Mouse (Mus musculus) thymus, adult 2 months (tissue): ENCODE results near the gene Rreb1.

Experiments
- CTCF ChIP-seq: fragments of 200-500 bp; IDR thresholded peaks from 2 replicates; pipeline ENCODE4 v1.5.1; 2012; ENCODE audit warnings: mild to moderate bottlenecking, control low read depth, low read length, moderate library complexity, borderline replicate concordance; ENCODE audit not compliant: control insufficient read depth, poor library complexity, insufficient read depth; ENCODE audit errors: extremely low read depth
- POLR2A ChIP-seq: fragments of 200-500 bp; IDR thresholded peaks from 2 replicates; pipeline ENCODE4 v1.6.1; 2012; ENCODE audit warnings: mild to moderate bottlenecking, low read length, control low read depth, moderate library complexity; ENCODE audit not compliant: control insufficient read depth, poor library complexity, insufficient read depth; ENCODE audit errors: extremely low read depth

GRCm38 (mm10) chr13:37792739-37793336 lies 14.6 kb downstream of the Rreb1 start:
- TF ChIP-seq CTCF (no peak), POLR2A (no peak)
